Mouse (Mus musculus): ENCODE measurements around the gene Zfp710. TPM values are rescaled to one million over a fixed set of nuclear protein-coding genes. Genes with fewer than 3 reads are reported as not detected.

The Zfp710 gene
- total and polyA plus RNA-seq, 3 experiments: 7.6 to 16.2 (median 14.4) TPM

GRCm38 (mm10) chr7:80047041-80047440, 22.4 kb downstream of the Zfp710 start:
- Histone ChIP-seq H3K36me3 (replicated peaks in 1 of 2; ENCODE audit: control insufficient read depth in 1 of 2, insufficient read depth in 1 of 2, low read length in 1 of 2) (peaks cover 0 to 32% of the 10 kb centered on the region in 2 experiments), H3K4me3 (replicated peaks in 1 of 3; ENCODE audit: low read depth in 2 of 3, low read length in 2 of 3, poor library complexity in 1 of 3) (no peak overlapping the region), H3K9me3 (replicated peaks; ENCODE audit: low read length) (no peaks in the 10 kb centered on the region), H3K9ac (ENCODE audit: insufficient read depth, low read depth) (no peak overlapping the region), H3K27ac (ENCODE audit: insufficient read depth, low read depth) (no peak overlapping the region), H3K27me3 (replicated peaks) (no peaks in the 10 kb centered on the region), H3K4me1 (ENCODE audit: control insufficient read depth in 1 of 2, insufficient read depth in 2 of 2) (peaks cover 18 to 75% of the 10 kb centered on the region in 2 experiments), H3K79me2 (replicated peaks; ENCODE audit: control insufficient read depth, extremely low read depth, insufficient read depth, poor library complexity, severe bottlenecking) (peaks cover 14% of the 10 kb centered on the region), H3K4me2 (ENCODE audit: insufficient read depth, low read depth, poor library complexity, severe bottlenecking) (no peak overlapping the region; the same call in 1 of the 2 replicates)
- in situ Hi-C loops (cut with MboI; ENCODE audit: low pct_ligation_motif_present, low pct_unique_long_range_greater_than_20kb, low sequenced_read_pairs): no loop called here
- dilution Hi-C loops (cut with MboI; ENCODE audit: extremely low pct_ligation_motif_present, extremely low pct_unique_long_range_greater_than_20kb, low sequenced_read_pairs): no loop called here
- TF ChIP-seq GABPA (IDR thresholded peaks at IDR 0.05; ENCODE audit: insufficient replicate concordance, low read depth, low read length): no peak
- TF ChIP-seq CHD1 (IDR thresholded peaks at IDR 0.05; ENCODE audit: low read depth, low read length): no peak
- TF ChIP-seq MAFK (IDR thresholded peaks at IDR 0.05; ENCODE audit: insufficient replicate concordance, low read length): no peak
- no peak for TF ChIP-seq CTCF (conservative IDR thresholded peaks at IDR 0.05 in 1 of 2, IDR thresholded peaks at IDR 0.05 in 1 of 2; ENCODE audit: low read depth in 2 of 2, low read length in 2 of 2)
- TF ChIP-seq ELF1 (IDR thresholded peaks at IDR 0.05; ENCODE audit: low read depth, low read length): no peak
- no peak for TF ChIP-seq MYC (IDR thresholded peaks at IDR 0.05; ENCODE audit: low read depth, low read length)
- TF ChIP-seq ZNF384 (IDR thresholded peaks at IDR 0.05; ENCODE audit: low read depth, low read length): no peak
- no peak for DNase-seq (ENCODE audit: extremely low read depth)

GRCm38 (mm10) chr7:80049746-80050145, 25.1 kb downstream of the Zfp710 start:
- H3K27me3 ChIP-seq (replicated peaks): no peaks in the 10 kb centered on the region
- H3K4me3 ChIP-seq (replicated peaks in 1 of 3; ENCODE audit: low read depth in 2 of 3, low read length in 2 of 3, poor library complexity in 1 of 3): no peak overlapping the region
- dilution Hi-C loops (cut with MboI; ENCODE audit: extremely low pct_ligation_motif_present, extremely low pct_unique_long_range_greater_than_20kb, low sequenced_read_pairs) (no loop called here), in situ Hi-C loops (cut with MboI; ENCODE audit: low pct_ligation_motif_present, low pct_unique_long_range_greater_than_20kb, low sequenced_read_pairs) (no loop called here)
- H3K36me3 ChIP-seq (replicated peaks in 1 of 2; ENCODE audit: control insufficient read depth in 1 of 2, insufficient read depth in 1 of 2, low read length in 1 of 2): peaks cover 0 to 45% of the 10 kb centered on the region in 2 experiments
- H3K4me2 ChIP-seq (ENCODE audit: insufficient read depth, low read depth, poor library complexity, severe bottlenecking): no peak overlapping the region
- DNase-seq (ENCODE audit: extremely low read depth): no peak
- H3K9ac ChIP-seq (ENCODE audit: insufficient read depth, low read depth): no peak overlapping the region
- H3K4me1 ChIP-seq (ENCODE audit: control insufficient read depth in 1 of 2, insufficient read depth in 2 of 2): peaks cover 15 to 82% of the 10 kb centered on the region in 2 experiments
- no peak overlapping the region for H3K27ac ChIP-seq (ENCODE audit: insufficient read depth, low read depth)
- TF ChIP-seq POLR2AphosphoS2 (IDR thresholded peaks at IDR 0.05; ENCODE audit: low read depth, low read length): no peak
- TF ChIP-seq MYC (IDR thresholded peaks at IDR 0.05; ENCODE audit: low read depth, low read length): no peak
- TF ChIP-seq HCFC1 (IDR thresholded peaks at IDR 0.05; ENCODE audit: low read depth, low read length): no peak
- TF ChIP-seq RAD21 (IDR thresholded peaks at IDR 0.05; ENCODE audit: low read depth, low read length): no peak
- no peak for TF ChIP-seq TBP (conservative IDR thresholded peaks at IDR 0.05; ENCODE audit: low read depth, low read length)
- no peak for TF ChIP-seq POLR2A (IDR thresholded peaks at IDR 0.05; ENCODE audit: low read depth, low read length)
- TF ChIP-seq E2F4 (IDR thresholded peaks at IDR 0.05; ENCODE audit: insufficient replicate concordance, low read depth, low read length): no peak
- TF ChIP-seq USF1 (IDR thresholded peaks at IDR 0.05; ENCODE audit: low read depth, low read length): no peak
- TF ChIP-seq ZMIZ1 (IDR thresholded peaks at IDR 0.05; ENCODE audit: low read depth, low read length): no peak
- no peak for TF ChIP-seq ZC3H11A (IDR thresholded peaks at IDR 0.05; ENCODE audit: low read depth, low read length)
- no peak for TF ChIP-seq MEF2A (IDR thresholded peaks at IDR 0.05; ENCODE audit: borderline replicate concordance, low read depth, low read length)
- no peak for TF ChIP-seq ETS1 (conservative IDR thresholded peaks at IDR 0.05; ENCODE audit: low read depth, low read length)
- TF ChIP-seq CHD2 (IDR thresholded peaks at IDR 0.05; ENCODE audit: low read length): no peak
- TF ChIP-seq KAT2A (IDR thresholded peaks at IDR 0.05; ENCODE audit: insufficient replicate concordance, low read length): no peak
- TF ChIP-seq TCF12 (IDR thresholded peaks at IDR 0.05; ENCODE audit: low read depth, low read length): no peak
- peaks cover 14% of the 10 kb centered on the region for H3K79me2 ChIP-seq (replicated peaks; ENCODE audit: control insufficient read depth, extremely low read depth, insufficient read depth, poor library complexity, severe bottlenecking)
- no peaks in the 10 kb centered on the region for H3K9me3 ChIP-seq (replicated peaks; ENCODE audit: low read length)

Data from CH12.LX (cell line).